Mouse (Mus musculus): ENCODE results near the gene Kmt2c. TPM values are rescaled to one million over a fixed set of nuclear protein-coding genes. Genes with fewer than 3 reads are reported as not detected.

The Kmt2c gene
- total and polyA plus RNA-seq, 3 experiments: 23.8 to 34.0 (median 26.2) TPM

- TF ChIP-seq E2F4 (IDR thresholded peaks at IDR 0.05; ENCODE audit: borderline replicate concordance, low read depth, low read length) (no peak), ZMIZ1 (IDR thresholded peaks at IDR 0.05; ENCODE audit: low read depth, low read length) (no peak), CHD1 (IDR thresholded peaks at IDR 0.05; ENCODE audit: low read depth, low read length) (no peak), CHD2 (IDR thresholded peaks at IDR 0.05; ENCODE audit: low read length) (no peak)
Measured at GRCm38 (mm10) chr5:25383581-25383980, 115.0 kb downstream of the Kmt2c start (continued).

- Histone ChIP-seq H3K27me3 (ENCODE audit: control insufficient read depth in 1 of 2, insufficient read depth in 2 of 2, low read length in 2 of 2) (no peaks in the 10 kb centered on the region), H3K4me1 (ENCODE audit: control insufficient read depth in 1 of 2, insufficient read depth in 2 of 2, low read length in 2 of 2) (peaks cover 6 to 44% of the 10 kb centered on the region in 2 experiments; a peak in 3 of 4 replicates), H3K9ac (ENCODE audit: control insufficient read depth, low read depth, low read length, poor library complexity, severe bottlenecking) (no peak overlapping the region), H3K27ac (ENCODE audit: control insufficient read depth, low read depth, low read length) (no peak overlapping the region), H3K36me3 (ENCODE audit: control insufficient read depth in 1 of 2, insufficient read depth in 2 of 2, low read length in 2 of 2) (peaks cover 21 to 24% of the 10 kb centered on the region in 2 experiments), H3K9me3 (replicated peaks; ENCODE audit: insufficient read depth, low read length) (no peaks in the 10 kb centered on the region), H3K4me3 (ENCODE audit: control insufficient read depth in 1 of 2, insufficient read depth in 1 of 2, low read depth in 2 of 2, low read length in 2 of 2) (no peak overlapping the region), H3K79me2 (ENCODE audit: control insufficient read depth, insufficient read depth, low read length, poor library complexity) (peaks cover 2% of the 10 kb centered on the region; the same call in 1 of the 2 replicates)
- TF ChIP-seq MYB (IDR thresholded peaks at IDR 0.05; ENCODE audit: low read depth, low read length) (no peak), RAD21 (IDR thresholded peaks at IDR 0.05; ENCODE audit: low read depth, low read length) (no peak), HCFC1 (IDR thresholded peaks at IDR 0.05; ENCODE audit: low read depth, low read length) (no peak), CTCF (IDR thresholded peaks at IDR 0.05 in 2 of 3, conservative IDR thresholded peaks at IDR 0.05 in 1 of 3; ENCODE audit: control insufficient read depth in 1 of 3, insufficient read depth in 1 of 3, low read depth in 2 of 3, low read length in 3 of 3, poor library complexity in 1 of 3, severe bottlenecking in 1 of 3) (no peak), ZMIZ1 (IDR thresholded peaks at IDR 0.05; ENCODE audit: low read depth, low read length) (no peak), USF1 (IDR thresholded peaks at IDR 0.05; ENCODE audit: low read depth, low read length) (no peak), TBP (IDR thresholded peaks at IDR 0.05; ENCODE audit: low read depth, low read length) (no peak), EP300 (IDR thresholded peaks at IDR 0.05; ENCODE audit: low read depth in 1 of 2, low read length in 2 of 2) (peak; percentile 21 to 76; a peak in 1 of 4 replicates), GATA1 (IDR thresholded peaks at IDR 0.05; ENCODE audit: low read depth, low read length) (peak; percentile 55; the same call in 1 of the 2 replicates), SIN3A (IDR thresholded peaks at IDR 0.05; ENCODE audit: low read length) (peak; percentile 49; the same call in 1 of the 2 replicates), MYC (IDR thresholded peaks at IDR 0.05; ENCODE audit: low read depth, low read length) (0 out of 2 replicates have a peak, but pooled peaks have one; percentile 57), POLR2AphosphoS2 (IDR thresholded peaks at IDR 0.05; ENCODE audit: low read length) (no peak)
- DNase-seq (ENCODE audit: low read depth, low spot score): peak; percentile 74
Measured at GRCm38 (mm10) chr5:25379188-25379587, 119.4 kb downstream of the Kmt2c start.

GRCm38 (mm10) chr5:25368420-25368819 is 130.2 kb downstream of the Kmt2c start:
- Histone ChIP-seq H3K27me3 (ENCODE audit: control insufficient read depth in 1 of 2, insufficient read depth in 2 of 2, low read length in 2 of 2) (no peaks in the 10 kb centered on the region), H3K9ac (ENCODE audit: control insufficient read depth, low read depth, low read length, poor library complexity, severe bottlenecking) (no peak overlapping the region), H3K9me3 (replicated peaks; ENCODE audit: insufficient read depth, low read length) (no peaks in the 10 kb centered on the region), H3K4me1 (ENCODE audit: control insufficient read depth in 1 of 2, insufficient read depth in 2 of 2, low read length in 2 of 2) (peaks cover 12 to 22% of the 10 kb centered on the region in 2 experiments), H3K4me3 (ENCODE audit: control insufficient read depth in 1 of 2, insufficient read depth in 1 of 2, low read depth in 2 of 2, low read length in 2 of 2) (no peak overlapping the region), H3K79me2 (ENCODE audit: control insufficient read depth, insufficient read depth, low read length, poor library complexity) (peaks cover 3% of the 10 kb centered on the region; the same call in 1 of the 2 replicates), H3K27ac (ENCODE audit: control insufficient read depth, low read depth, low read length) (no peak overlapping the region), H3K36me3 (ENCODE audit: control insufficient read depth in 1 of 2, insufficient read depth in 2 of 2, low read length in 2 of 2) (peaks cover 12 to 17% of the 10 kb centered on the region in 2 experiments)
- peak; percentile 42 for DNase-seq (ENCODE audit: low read depth, low spot score)
- TF ChIP-seq POLR2A (IDR thresholded peaks at IDR 0.05; ENCODE audit: control insufficient read depth in 1 of 2, insufficient read depth in 1 of 2, low read depth in 1 of 2, low read length in 2 of 2, poor library complexity in 1 of 2) (no peak), MYB (IDR thresholded peaks at IDR 0.05; ENCODE audit: low read depth, low read length) (peak; percentile 75), EP300 (IDR thresholded peaks at IDR 0.05; ENCODE audit: low read depth in 1 of 2, low read length in 2 of 2) (peak in 1 of 2 experiments; percentile 53; a peak in 2 of 4 replicates)
